Mouse (Mus musculus) kidney, embryonic 14.5 days (tissue): ENCODE measurements around the gene Aldh16a1. TPM values are rescaled to one million over a fixed set of nuclear protein-coding genes. Genes with fewer than 3 reads are reported as not detected.
"Not testable (repeated sequence)": the region's sequence is repeated elsewhere in the genome, so short reads cannot be mapped to it uniquely, and the experiment has no call there.

Experiments used
- ATAC-seq: fragments of 200-750 bp; cut with Nextera tagmentation; 2 replicates; pipeline ENCODE4 v1.8.0; 2017; ENCODE audit warnings: moderate number of reproducible peaks, mild to moderate bottlenecking, moderate TSS enrichment, moderate library complexity; ENCODE audit not compliant: low FRiP score, low TSS enrichment
- H3K27ac ChIP-seq: fragments of 300-500 bp; sonication (generic); 2 replicates; pipeline ENCODE4 v1.5.1; 2014; ENCODE audit warnings: low read depth, mild to moderate bottlenecking, low read length, moderate library complexity, mixed read lengths
- H3K27me3 ChIP-seq: fragments of 300-500 bp; sonication (generic); 2 replicates; pipeline ENCODE4 v1.6.1; 2014; ENCODE audit warnings: mild to moderate bottlenecking, low read length; ENCODE audit not compliant: control insufficient read depth, insufficient read depth
- H3K36me3 ChIP-seq: fragments of 300-500 bp; sonication (generic); 2 replicates; pipeline ENCODE4 v1.6.1; 2014; ENCODE audit warnings: low read length, mixed read lengths; ENCODE audit not compliant: control insufficient read depth, insufficient read depth
- H3K4me1 ChIP-seq: fragments of 300-500 bp; sonication (generic); 2 replicates; pipeline ENCODE4 v1.6.1; 2014; ENCODE audit warnings: low read length, mixed read lengths; ENCODE audit not compliant: control insufficient read depth, insufficient read depth
- H3K4me2 ChIP-seq: fragments of 300-500 bp; sonication (generic); replicated peaks from 2 replicates; pipeline ENCODE4 v1.6.1; 2014; ENCODE audit warnings: low read depth, mild to moderate bottlenecking, low read length
- H3K4me3 ChIP-seq: fragments of 300-500 bp; sonication (generic); 2 replicates; pipeline ENCODE4 v1.5.1; 2014; ENCODE audit warnings: mild to moderate bottlenecking, low read length
- H3K9ac ChIP-seq: fragments of 300-500 bp; sonication (generic); 2 replicates; pipeline ENCODE4 v1.6.1; 2014; ENCODE audit warnings: low read depth, mild to moderate bottlenecking, low read length, moderate library complexity
- H3K9me3 ChIP-seq: fragments of 300-500 bp; sonication (generic); 2 replicates; pipeline ENCODE4 v1.6.1; 2016; ENCODE audit warnings: low read length; ENCODE audit not compliant: control insufficient read depth
- WGBS: fragments of 180-500 bp; shearing (Covaris S2); extraction: QIAGEN DNeasy Blood & Tissue Kit; methylation state at CpG from one replicate; pipeline ENCODE4 v1.1.7; 2014; 5-methylcytosine and 5-hydroxymethylcytosine counted together
- polyA plus RNA-seq: library from polyadenylated mRNA; unstranded; fragments of >200 nt; fragmentation: Nextera tagmentation; extraction: Ambion mirVana; gene quantifications from 2 replicates; pipeline ENCODE4 v1.2.1, GENCODE M21; 2014

Gene Aldh16a1
- polyA plus RNA-seq, 1 experiment from 2014 or later = 58.0 TPM

GRCm38 (mm10) chr7:45155590-45155989 lies 1.2 kb upstream of the Aldh16a1 start:
- Histone ChIP-seq H3K36me3 (peaks cover 13% of the 10 kb centered on the region; the same call in 1 of the 2 replicates), H3K4me2 (no peak overlapping the region; the same call in 1 of the 2 replicates), H3K27me3 (no peaks in the 10 kb centered on the region), H3K4me3 (no peak overlapping the region), H3K9ac (no peak overlapping the region), H3K27ac (no peak overlapping the region), H3K9me3 (no peaks in the 10 kb centered on the region), H3K4me1 (peaks cover 21% of the 10 kb centered on the region)
- WGBS = 87% methylated on average over 9 of the region's 9 CpGs
- ATAC-seq = no peak

DNA sequence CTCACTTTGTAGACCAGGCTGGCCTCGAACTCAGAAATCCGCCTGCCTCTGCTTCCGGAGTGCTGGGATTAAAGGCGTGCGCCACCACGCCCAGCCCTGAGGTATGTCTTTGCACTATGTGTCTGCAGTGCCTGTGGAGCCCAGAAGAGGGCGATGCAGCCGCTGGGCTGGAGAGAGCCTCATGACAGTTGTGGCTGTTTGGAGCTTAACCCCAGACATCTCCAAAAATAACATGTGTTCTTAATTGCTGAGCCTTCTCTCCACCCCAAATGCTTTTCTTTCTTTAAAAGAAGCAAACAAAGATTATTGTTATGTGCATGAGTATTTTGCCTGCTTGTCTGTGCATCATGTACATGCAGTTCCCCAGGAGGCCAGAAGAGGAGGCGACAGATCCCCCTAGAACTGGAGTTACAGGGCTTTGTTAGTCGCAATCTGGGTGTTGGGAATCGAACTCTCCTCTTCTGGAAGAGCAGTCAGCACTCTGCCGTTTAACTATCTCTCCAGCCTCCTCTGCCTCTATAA lies 670 bp upstream of the Aldh16a1 start:
- H3K9ac ChIP-seq = 0 out of 2 replicates have a peak overlapping the region, but pooled peaks have one; percentile 78
- H3K9me3 ChIP-seq = no peaks in the 10 kb centered on the region
- ATAC-seq = no peak
- H3K4me1 ChIP-seq = peaks cover 26% of the 10 kb centered on the region
- peaks cover 12% of the 10 kb centered on the region; the same call in 1 of the 2 replicates for H3K36me3 ChIP-seq
- 76% methylated on average over 12 of the region's 12 CpGs for WGBS
- no peaks in the 10 kb centered on the region for H3K27me3 ChIP-seq
- H3K4me2 ChIP-seq = peak overlapping the region; percentile 39
- no peak overlapping the region for H3K27ac ChIP-seq
- H3K4me3 ChIP-seq = peak overlapping the region; percentile 63

- peaks cover 26% of the 10 kb centered on the region for H3K4me1 ChIP-seq
- peak overlapping the region; percentile 63 for H3K4me3 ChIP-seq
- H3K9ac ChIP-seq = peak overlapping the region; percentile 78
- peak overlapping the region; percentile 75 for H3K4me2 ChIP-seq
- 1% methylated on average over 5 of the region's 5 CpGs for WGBS
- H3K27me3 ChIP-seq = no peaks in the 10 kb centered on the region
- H3K27ac ChIP-seq = peak overlapping the region; percentile 96
- ATAC-seq = no peak
- H3K36me3 ChIP-seq = peaks cover 10% of the 10 kb centered on the region; the same call in 1 of the 2 replicates
- no peaks in the 10 kb centered on the region for H3K9me3 ChIP-seq
Observed at GRCm38 (mm10) chr7:45153586-45153985, 798 bp downstream of the Aldh16a1 start.

DNA sequence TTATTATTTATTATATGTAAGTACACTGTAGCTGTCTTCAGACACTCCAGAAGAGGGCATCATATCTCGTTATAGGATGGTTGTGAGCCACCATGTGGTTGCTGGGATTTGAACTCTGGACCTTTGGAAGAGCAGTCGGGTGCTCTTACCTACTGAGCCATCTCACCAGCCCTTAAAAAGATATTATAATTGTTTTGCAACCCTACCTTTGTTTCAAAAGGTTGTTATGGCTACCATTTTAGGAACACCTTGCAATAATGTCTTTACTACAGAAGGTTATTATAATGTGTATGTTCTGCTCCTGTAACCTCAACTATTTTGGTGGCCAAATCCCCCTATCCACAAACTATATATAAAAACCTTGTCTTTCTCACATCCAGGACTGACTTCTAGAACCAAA lies 1.3 kb downstream of the Aldh16a1 start:
- Histone ChIP-seq H3K4me3 (peak overlapping the region; percentile 63; the same call in 1 of the 2 replicates), H3K4me1 (peaks cover 26% of the 10 kb centered on the region), H3K9ac (peak overlapping the region; percentile 78; the same call in 1 of the 2 replicates), H3K4me2 (peak overlapping the region; percentile 75; the same call in 1 of the 2 replicates)
- not testable (repeated sequence) for H3K9me3 ChIP-seq, ATAC-seq, H3K36me3 ChIP-seq, H3K27me3 ChIP-seq, H3K27ac ChIP-seq
- WGBS = 84% methylated on average over 2 of the region's 2 CpGs

DNA sequence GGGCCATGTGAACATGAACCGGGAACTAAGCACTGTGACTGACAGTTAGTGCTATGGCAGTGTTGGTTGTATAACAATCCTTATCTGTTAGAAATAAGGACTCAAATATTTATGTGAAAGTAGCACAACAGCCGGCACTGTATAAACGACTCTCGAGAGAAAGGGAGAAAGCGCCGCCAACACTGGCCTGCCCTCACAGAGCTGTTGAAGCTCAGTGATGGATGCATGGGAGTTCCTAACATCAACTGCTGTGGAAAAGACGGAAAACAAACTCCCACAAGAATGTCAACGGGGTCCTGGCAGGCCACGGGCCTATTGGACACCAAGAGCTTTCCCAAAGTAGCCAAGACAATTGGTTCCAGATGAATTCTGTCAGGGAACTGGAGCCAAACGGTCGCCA lies 3.1 kb downstream of the Aldh16a1 start:
- Histone ChIP-seq H3K9me3 (no peaks in the 10 kb centered on the region), H3K4me3 (no peak overlapping the region), H3K36me3 (peaks cover 12% of the 10 kb centered on the region), H3K4me2 (no peak overlapping the region), H3K4me1 (peaks cover 26% of the 10 kb centered on the region), H3K9ac (no peak overlapping the region), H3K27me3 (no peaks in the 10 kb centered on the region), H3K27ac (peak overlapping the region; percentile 79; the same call in 1 of the 2 replicates)
- ATAC-seq = no peak
- WGBS = 20% methylated on average over 11 of the region's 11 CpGs

DNA sequence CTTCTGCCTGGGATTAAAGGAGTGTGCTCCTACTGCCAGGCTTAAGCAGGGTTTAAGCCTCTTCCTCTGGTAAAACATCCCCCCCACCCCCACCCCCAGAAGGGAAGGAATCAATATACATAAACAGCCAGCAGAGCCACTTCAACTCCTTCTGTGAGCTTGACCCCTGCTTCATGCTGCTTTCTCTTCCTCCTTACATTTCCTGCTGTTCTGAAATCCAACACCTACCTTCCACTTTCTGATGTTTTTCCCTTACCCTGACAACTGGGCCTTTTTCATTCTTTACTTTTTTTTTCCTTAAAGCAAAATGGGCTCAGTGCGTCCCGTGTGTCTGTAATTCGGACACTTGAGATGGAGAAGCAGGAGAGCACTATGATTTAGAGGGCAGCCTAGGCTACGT lies 4.1 kb downstream of the Aldh16a1 start:
- 28% methylated on average over 4 of the region's 4 CpGs for WGBS
- H3K36me3 ChIP-seq = peaks cover 21% of the 10 kb centered on the region
- H3K4me3 ChIP-seq = no peak overlapping the region
- H3K27ac ChIP-seq = peak overlapping the region; percentile 79; the same call in 1 of the 2 replicates
- no peaks in the 10 kb centered on the region for H3K27me3 ChIP-seq
- no peaks in the 10 kb centered on the region for H3K9me3 ChIP-seq
- no peak overlapping the region; the same call in 1 of the 2 replicates for H3K9ac ChIP-seq
- no peak for ATAC-seq
- peaks cover 23% of the 10 kb centered on the region for H3K4me1 ChIP-seq
- H3K4me2 ChIP-seq = no peak overlapping the region

DNA sequence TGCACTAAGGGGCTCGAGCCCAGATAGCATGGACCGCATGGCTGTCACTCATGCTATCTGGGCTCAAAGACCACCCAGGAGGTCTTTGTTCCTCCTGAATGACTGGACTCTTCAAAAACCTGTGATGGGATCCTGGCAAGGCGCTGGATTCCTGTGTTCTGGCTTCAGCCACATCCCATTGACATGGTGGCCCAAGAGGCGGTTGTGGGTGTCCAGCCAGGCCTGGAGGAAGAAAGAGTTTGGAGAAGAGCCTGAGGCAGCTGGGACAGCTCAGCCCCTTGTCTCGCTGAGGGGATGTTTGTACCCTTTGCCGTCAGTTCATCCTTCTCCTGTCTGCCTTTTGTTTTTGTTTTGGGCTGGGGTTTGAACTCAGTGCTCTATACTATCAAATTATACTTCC lies 4.8 kb downstream of the Aldh16a1 start:
- Histone ChIP-seq H3K9me3 (no peaks in the 10 kb centered on the region), H3K4me1 (peaks cover 21% of the 10 kb centered on the region), H3K36me3 (peaks cover 27% of the 10 kb centered on the region), H3K27me3 (no peaks in the 10 kb centered on the region), H3K27ac (peak overlapping the region; percentile 38; the same call in 1 of the 2 replicates), H3K4me2 (no peak overlapping the region), H3K4me3 (no peak overlapping the region), H3K9ac (no peak overlapping the region)
- ATAC-seq = no peak
- WGBS = 53% methylated on average over 6 of the region's 6 CpGs

DNA sequence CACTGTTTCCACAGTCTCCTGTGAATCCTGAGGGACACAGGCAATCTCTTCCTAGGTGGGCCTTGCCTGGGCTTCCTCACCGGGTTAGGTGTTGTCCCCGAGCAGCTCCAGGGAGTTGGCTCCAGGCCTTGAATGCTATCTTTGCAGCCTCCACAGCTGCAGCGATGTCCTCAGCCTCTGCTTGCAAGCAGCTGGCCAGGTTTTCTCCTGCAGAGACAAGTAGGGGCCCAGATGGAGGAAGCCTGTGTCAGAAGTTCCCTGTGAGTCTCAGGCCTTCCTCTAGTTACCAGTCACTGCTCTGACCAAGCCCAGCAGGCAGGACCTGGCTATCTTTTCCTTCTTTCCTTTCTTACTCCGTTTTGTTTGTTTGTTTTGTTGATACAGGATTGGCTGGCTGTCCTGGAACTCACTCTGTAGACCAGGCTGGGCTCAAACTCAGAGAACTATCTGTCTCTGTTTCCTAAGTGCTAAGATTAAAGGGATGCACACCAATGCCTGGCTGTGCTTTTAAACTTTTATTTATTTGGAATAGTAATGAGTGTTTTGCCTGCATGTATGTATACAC lies 5.8 kb downstream of the Aldh16a1 start:
- 0 out of 2 replicates have a peak overlapping the region, but pooled peaks have one; percentile 24 for H3K27ac ChIP-seq
- H3K36me3 ChIP-seq = peaks cover 35% of the 10 kb centered on the region
- no peak overlapping the region for H3K4me3 ChIP-seq
- no peak overlapping the region for H3K4me2 ChIP-seq
- 59% methylated on average over 4 of the region's 4 CpGs for WGBS
- peaks cover 21% of the 10 kb centered on the region for H3K4me1 ChIP-seq
- ATAC-seq = no peak
- no peaks in the 10 kb centered on the region for H3K27me3 ChIP-seq
- no peaks in the 10 kb centered on the region for H3K9me3 ChIP-seq
- H3K9ac ChIP-seq = peak overlapping the region; percentile 18; the same call in 1 of the 2 replicates

DNA sequence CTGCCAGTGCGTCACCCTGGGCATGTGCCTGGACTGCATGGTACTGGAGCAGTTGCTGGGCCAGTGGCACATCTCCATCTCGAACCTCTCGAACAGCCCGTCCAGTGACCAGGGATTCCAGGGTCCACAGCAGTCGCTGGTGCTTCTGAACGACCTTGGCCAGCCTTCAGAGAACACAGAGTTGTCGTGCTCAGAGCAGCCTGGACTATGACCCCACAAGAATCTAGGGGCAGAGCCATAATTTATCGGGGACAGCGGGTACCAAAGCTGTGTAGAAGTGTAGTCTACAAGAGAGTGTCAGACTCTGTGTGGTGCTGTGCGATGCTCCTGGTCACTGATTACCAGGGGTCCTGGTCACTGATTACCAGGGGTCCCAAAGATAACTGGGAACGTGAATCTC lies 6.5 kb downstream of the Aldh16a1 start:
- H3K4me3 ChIP-seq = no peak overlapping the region
- 73% methylated on average over 11 of the region's 11 CpGs for WGBS
- no peak overlapping the region for H3K4me2 ChIP-seq
- peaks cover 17% of the 10 kb centered on the region for H3K4me1 ChIP-seq
- H3K9me3 ChIP-seq = no peaks in the 10 kb centered on the region
- H3K36me3 ChIP-seq = peaks cover 39% of the 10 kb centered on the region
- H3K27me3 ChIP-seq = no peaks in the 10 kb centered on the region
- 0 out of 2 replicates have a peak, but pooled peaks have one; percentile 3 for ATAC-seq
- no peak overlapping the region for H3K9ac ChIP-seq
- H3K27ac ChIP-seq = no peak overlapping the region
